Mouse (Mus musculus) urinary bladder, adult 2 months (tissue): Measurements from ENCODE around the gene Klhdc10. TPM values are rescaled to one million over a fixed set of nuclear protein-coding genes. Genes with fewer than 3 reads are reported as not detected.

Experiments
- DNase-seq: peaks from one replicate; pipeline ENCODE4 v3.0.0; 2022; ENCODE audit warnings: low spot score
- polyA plus RNA-seq: library from polyadenylated mRNA; depleted of rRNA; stranded (reverse); fragments of >200 nt; gene quantifications from 2 replicates; pipeline ENCODE4 v1.2.3, GENCODE M21; 2012

The Klhdc10 gene
- polyA plus RNA-seq, 1 experiment, result 23.3 TPM

DNA sequence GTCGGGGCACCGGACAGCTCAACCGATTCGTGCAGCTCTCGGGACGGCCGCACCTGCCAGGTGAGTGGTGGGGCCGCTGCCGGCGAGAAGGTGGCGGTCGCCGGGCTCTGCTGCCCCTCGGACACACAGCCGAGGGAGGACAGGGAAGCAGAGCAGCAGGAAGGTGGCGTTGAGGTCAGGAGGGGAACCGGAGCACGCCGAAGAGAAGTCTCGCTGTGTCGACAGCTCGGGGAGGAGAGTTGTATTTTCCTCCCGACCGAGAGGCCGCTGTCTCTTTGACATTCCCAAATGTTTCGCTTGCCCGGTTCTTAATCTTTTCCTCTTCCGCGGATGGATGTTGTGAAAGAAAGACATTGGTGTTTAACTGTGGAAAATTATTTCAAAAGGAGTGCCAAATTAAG, 423 bp downstream of the Klhdc10 start:
- no peak for DNase-seq

DNA sequence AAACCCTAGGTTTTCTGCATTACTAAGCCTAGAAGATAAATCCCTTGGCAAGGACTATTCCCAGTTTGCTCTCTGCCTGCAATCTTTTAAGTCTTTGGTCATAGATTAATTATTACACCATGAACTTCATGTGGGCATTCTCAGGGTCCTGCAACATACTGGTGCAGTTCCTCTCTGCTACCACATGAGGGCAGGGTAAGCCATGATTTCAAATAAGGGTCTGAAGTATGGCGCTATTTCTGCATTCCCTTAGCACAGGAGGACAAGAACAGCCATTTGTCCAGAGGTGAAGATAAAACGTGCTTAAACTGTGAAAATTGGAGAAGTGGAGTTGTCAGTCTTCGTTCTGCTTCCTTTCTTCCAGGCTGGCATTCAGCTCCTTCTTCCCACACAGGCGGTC, 1.8 kb downstream of the Klhdc10 start:
- DNase-seq, result no peak

DNA sequence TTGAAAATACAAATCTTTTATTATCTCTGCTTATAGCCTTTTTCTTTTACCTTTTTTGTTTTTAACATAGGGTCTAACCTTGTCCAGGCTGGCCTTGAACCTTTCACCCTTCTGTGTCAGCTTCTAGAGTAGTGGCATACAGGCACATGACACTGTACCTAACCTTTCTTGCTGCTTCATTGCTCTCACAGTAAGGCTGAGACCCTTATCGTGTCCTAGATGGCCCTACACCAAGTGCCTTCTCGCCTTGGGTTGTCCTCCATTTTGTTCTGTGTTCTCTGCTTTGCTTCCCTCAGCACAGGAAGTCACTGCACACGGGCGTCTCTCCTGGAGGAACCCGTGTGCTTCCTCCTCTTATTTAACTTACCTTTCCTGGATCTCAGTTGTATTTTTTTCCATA, 3.0 kb downstream of the Klhdc10 start:
- no peak for DNase-seq

DNA sequence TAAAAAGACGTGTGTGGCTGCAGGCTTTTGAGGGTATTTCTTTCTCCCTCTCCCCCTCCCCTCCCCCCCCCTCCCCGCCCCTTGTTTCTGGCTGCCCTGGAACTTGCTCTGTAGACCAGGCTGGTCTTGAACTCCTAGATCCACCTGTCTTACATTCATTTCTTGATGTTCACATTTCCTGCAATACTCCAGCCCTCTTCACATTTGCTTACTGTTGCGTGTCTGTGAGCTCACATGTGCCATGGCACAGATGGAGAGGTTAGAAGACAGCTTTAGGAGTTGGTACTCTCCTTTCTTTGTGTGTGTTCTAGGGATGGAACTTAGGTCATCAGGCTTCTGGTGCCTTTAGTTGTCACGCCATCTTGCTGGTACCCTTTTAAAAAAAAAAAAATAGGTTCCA, 6.6 kb downstream of the Klhdc10 start:
- DNase-seq, result no peak

DNA sequence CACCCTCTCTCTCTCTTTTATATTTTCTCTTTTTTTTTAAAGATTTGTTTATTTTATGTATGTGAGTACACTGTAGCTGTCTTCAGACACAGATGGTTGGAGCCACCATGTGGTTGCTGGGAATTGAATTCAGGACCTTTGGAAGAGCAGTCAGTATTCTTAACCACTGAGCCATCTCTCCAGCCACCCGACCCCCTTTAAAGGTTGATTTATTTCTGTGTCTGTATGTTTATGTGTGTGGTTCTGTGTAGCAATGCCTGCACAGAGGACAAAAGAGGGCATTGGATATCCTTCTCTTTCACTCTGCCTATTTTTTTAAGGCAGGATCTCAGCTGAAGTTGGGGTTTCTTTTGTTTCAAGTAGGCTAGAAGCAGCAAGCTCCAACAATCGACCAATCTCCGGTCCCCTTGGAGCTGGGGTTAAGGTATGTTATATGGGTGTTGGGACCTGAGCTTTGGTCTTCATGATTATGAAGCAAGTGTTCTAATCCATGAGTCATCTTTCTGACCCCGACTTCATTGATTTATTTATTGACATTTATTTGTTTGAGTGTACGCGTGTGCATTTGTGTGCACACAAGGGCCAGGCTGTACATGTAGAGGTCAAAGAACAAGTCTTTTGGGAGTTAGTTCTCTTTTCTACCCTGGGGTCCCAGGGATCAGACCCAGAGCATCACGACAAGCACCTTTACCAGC, 7.9 kb downstream of the Klhdc10 start:
- DNase-seq, result no peak

DNA sequence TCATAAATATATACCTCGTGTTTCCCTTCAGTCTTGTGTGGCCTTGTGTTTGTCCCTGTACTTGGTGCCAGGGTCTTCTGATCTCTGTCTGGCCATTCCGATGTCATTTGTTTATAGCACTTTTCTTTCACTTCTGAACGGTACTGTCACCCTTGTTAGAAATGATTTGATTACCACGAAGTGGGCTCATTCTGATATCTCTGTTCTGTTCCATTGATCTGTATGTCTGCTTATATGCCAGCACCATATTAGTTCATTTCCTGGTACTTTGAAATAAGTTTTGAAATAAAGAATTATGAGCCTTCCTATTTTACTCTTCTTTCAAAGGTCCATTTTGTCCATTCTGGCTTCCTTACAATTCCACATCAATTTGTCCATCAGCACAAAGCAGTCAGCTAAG, 9.6 kb downstream of the Klhdc10 start:
- DNase-seq, result no peak

DNA sequence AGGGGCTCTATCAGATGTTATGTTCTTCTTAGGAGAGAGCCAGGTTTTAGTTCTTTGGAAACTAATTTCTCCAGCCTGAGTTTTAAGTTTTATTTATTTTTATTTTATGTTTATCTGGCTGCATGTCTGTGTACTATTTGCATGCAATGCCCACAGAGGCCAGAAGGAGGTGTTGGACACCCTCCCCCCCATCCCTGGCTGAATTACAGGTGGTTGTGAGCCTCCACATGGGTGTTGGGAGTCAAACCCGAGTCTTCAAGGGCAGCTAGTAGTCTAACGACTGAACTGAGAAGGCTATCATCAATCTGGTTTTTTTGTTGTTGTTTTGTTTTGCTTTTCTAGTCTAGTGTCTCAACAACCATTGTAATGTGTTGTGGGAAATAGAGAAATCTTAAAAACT, 14.5 kb downstream of the Klhdc10 start:
- DNase-seq, result no peak

DNA sequence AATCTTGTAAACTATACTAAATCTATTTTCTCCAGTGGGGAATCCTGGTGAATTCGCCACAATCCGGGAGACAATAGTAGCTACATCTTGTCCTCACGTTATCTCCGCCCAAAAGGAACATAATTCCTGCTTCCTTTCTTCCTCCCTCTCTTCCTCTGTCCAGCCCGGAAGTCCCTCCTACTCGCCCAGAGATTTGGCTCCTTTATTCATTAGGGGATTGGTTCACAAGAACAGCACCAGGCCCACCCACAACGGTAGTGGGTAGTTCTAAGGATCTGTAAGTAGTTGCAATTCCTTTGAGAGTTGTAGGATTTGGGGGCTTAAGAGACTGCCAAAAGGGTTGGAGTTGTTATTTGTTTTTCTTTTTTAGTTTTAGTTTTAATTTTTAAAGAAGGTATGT, 15.1 kb downstream of the Klhdc10 start:
- DNase-seq, result no peak

DNA sequence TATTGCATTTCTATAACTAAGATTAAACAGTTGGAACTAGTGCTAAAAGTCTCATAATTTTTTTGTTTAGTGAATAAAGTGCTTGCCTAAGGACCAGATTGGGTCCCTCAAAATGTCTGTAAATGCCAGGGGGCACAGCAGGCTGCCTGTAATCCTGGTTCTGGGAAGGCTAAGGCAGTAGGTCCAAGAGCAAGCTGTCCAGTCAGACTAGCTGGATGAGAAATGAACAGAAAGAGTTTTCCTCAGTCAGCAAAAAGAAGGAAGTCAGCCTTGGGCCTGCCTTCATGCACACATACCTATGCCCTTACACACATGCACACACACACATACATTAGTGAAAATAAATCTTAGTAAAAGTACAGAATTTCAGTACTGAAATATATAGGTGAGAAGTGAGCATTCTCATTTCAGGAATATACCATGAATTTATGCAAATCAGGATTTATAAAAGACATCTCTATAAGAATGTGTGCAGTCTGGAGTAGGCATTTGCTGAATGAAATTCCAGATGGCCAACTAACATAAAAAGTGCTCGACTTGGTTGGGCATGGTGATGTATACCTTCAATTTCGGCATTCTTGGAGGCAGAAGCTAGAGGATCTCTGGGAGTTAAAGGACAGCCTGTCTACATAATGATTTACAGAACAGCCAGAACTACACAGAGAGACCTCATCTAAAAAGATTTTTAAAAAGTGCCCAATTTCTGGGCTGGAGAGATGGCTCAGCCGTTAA, 31.0 kb downstream of the Klhdc10 start:
- no peak for DNase-seq

DNA sequence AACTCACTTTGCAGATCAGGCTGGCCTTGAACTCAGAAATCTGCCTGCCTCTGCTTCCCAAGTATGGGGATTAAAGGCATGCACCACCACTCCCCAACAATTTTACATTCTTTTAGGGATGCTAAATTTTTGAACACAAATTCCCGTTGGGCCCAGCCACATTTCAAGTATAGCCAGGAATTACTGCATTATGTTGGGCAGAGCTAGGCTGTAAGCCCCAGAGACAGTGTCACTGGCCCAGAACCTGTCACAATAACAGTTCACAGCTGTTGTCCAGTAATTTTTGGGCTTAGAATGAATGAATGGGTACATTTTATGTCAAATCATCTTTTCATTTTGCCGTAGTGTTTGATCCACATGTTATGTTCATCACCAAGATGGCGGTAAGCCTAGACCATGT, 34.8 kb downstream of the Klhdc10 start:
- DNase-seq, result no peak

DNA sequence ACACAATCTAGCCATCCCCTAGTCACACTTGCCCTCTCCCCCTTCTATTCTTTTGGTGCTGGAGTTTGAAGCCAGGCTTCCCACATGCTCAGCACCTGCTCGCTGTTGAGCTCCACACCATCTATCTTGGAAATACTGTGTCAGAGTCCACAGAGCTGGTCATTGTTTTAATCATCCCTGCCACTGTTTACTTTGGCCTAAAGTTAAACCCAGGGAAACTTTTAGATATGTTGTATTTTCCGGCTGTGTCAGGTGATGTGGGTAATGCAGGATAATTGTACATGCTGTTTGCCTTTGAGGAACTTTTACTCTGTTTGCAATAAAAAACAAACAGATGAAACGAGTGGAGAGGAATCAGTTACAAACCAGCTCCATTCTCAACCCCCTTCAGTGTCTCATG, 35.4 kb downstream of the Klhdc10 start:
- DNase-seq, result no peak

DNA sequence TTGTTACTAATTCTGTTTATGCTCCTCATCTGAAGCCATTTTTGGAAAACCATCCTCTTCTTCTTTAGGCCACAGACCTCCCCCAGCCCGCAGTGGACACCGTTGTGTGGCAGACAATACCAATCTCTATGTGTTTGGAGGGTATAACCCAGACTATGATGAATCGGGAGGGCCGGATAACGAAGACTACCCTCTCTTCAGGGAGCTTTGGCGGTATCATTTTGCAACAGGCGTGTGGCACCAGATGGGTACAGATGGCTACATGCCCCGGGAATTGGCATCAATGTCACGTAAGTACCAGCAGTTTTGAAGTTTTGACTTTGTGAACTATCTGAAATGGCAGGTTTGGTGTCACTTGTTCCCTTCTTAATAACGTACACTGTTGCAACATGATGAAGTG, 37.9 kb downstream of the Klhdc10 start:
- DNase-seq, result no peak

DNA sequence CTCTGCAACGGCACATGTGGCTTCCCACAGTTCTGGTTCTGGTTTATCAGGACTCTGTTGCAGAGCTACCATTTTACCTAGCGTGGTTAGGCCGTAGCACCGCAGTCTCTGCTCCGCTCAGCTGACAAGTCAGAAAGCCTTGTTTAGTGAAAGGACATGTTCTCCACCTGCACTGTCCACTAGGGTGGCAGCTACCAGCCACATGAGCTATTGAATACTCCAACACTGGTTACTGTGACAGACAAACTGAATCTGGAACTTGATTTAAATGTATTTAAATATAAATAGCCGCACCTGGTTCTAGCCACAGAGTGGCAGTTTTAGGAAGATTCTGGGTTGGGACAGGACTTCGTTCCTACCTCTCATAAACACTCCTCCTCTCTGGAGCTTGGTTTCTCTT, 55.3 kb downstream of the Klhdc10 start:
- DNase-seq, result no peak

DNA sequence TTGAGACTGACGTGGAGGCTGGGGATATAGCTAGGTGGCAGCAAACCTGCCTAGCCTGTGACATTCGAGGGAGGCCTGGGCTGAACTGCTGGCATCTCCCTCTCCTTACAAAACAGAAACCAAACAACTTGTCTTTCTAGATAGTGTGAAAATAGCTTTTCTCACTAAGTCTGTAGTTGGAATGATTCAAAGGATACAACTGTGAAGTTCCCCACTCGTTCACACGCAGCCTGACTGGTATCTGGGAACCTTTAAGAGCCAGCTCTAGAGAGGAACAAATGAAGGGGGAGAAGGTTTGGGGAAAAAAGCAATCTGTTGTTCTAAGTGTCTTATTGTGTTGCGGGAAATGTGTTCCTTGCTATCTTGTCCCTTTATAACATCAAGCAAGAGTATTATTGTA, 57.0 kb downstream of the Klhdc10 start:
- no peak for DNase-seq

DNA sequence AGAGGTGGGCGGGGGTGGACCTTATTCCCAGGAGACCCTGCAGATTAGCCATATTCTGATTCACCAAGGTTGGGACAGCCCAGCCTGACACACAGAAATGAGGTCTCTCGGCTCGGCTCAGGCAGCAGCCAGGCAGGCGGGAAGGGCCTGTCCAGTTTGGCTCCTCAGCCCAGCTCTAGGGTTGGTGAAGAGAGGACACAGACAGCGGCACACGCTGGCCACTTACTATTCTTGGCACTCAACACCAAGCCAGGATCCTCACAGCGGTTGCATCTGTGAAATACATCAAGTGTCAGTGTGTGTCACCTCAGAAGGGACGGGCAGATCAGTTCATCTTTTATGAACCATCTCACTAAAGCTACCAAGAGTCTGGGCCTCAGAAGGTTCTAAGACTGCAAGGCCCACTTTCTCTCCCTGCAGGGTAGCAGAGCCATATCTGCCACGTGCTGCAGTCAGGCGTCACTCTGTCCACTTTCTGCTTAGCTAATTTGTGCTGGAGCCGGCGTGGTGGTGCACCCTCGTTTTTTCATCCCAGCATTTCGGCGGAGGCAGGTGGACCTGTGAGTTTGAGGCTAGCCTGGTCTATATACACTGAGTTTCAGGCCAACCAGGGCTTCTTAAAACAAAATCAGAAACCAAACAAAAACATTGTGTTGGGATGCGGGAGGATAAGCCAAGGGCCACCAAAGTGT, 57.5 kb downstream of the Klhdc10 start:
- no peak for DNase-seq

DNA sequence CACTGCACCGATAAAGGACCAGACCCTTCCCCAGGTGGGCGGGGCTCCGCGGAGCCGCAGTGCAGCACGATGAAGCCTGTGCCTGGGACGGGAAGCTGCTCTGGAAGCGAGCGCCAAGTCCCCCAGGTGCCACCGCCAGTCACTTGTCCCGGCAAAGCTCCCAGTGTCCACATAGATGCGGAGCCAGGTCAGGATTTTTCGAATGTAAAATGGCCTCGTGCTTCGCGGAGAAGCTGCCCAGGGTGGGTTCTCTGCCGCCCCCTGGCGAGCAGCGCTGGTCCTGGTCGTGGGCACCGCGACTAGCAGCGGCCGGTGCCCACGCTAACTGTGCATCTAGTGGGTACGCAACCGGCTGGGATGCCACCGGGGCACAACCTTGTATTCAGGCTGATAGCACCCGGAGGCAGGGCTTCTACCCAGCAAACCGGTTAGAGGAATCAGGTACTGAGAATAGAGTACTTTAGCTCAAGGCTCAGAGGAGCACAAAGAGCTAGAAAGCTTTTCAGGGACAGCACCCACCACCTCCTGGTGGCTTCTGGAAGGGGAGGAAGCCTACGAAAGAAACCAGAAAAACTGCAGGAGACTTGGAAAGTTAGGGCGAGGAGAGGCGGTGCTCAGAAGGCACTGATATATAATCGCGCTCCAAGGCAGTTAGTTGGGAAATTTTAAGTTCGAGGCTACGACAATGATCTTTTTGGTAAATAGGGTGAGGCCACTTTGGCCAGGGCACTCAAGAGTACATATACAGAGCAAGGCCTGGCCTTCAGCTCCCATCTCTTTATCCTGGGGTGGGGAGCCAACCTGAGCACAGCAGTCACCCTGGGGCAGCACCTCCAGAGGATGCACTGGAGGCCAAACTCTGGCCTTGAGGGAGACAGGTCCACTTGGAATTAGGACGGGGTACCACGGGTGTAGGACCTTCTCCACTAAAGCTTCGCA, 58.4 kb downstream of the Klhdc10 start:
- DNase-seq, result peak; percentile 61

DNA sequence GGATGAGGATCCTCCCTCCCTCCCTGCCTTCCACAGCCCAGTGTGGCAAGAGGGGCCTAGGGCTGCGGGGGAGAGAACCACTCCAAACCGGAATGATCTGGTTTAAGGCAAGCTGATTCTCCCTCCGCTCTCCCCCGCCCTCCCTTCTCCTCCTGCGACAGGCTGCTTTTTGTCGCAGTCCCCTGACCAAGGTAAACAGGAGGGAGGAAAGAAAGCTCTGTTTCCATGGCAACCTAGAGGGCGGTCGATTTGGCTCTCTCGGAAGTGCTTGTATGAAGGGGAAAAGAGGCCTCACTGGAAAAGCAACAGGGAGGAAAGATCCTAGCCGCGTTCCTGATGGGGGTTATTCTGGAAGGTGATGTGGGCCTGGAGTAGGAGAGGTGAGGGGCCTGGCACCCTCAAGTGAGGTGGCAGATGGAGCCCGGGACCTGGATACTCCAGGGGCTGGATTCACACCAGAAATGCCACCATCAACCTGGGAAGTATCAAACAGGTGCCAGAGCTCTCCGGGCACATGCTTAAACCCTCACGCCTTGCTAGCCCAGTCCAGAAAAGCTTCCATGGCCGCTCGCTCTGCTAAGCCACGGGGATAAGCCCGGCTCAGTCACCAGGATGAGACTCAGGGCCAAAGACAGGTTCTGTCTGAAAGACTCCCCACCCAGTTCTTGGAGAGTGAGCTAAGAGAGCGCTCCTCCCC, 59.2 kb downstream of the Klhdc10 start:
- DNase-seq, result no peak

DNA sequence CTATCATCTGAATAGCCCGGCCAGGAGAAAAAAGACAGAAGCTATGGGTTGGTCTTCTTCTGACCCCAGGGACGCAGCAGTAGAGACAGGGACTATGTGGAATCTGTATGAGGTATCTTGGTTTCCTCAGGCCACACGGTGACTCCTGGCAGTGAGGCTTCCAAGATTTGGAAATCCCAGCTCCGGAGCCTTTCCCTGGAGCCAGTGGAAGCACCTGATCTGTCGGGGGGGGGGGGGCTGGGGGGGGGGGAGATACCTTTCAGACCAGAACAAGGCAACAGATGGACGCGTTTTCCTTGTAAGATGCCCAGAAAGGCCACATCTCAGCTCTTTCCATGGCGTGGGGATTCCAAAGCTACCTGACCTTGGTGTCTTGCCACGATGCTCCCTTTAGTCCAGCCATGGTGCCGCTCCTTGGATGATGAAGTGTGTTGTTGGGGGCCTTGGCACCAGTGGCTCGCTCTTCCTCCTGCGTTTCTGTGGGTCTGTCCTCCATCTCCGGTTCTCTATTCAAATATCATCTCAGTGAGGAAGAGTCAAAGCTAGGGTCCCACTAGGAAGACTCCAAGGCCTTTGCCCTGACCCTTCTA, 60.2 kb downstream of the Klhdc10 start:
- no peak for DNase-seq

DNA sequence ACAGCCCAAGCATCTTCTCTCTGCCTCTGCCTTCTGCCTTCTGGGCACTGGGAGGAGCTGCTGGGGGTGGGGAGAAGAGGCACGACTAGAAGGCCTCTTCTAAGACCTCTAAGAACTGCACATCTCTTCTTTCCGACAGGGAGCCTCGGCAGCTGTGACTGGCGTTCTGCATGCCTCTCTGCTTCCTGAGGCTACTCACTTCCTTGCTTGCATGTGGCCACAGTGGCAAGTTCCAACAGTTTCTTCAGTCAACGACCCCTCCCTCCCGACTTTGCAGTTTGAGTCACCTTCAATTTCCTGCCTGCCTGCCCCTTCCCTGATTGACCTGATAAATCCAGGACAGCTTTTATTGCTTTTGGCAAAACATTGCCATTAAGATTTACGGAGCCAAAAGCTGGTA, 61.2 kb downstream of the Klhdc10 start:
- DNase-seq, result no peak

DNA sequence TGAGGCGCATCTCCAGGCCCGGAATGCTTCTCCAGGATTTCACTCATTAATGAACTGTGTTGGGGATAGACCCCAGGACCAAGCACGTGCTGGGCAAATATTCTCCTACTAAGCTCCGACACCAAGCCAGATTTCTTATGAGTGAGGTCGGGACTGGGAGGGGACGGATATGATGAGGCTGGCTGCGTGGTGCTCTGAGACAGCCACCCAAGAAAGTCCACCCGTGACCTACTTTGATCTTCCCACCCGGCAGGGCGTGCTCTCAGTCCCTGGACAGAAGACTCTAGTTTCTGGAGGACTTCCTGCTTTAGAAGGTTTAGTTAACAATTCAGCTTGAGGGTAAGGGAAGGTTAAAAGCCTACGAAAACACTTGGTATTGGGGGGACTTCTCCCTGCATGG, 63.9 kb downstream of the Klhdc10 start:
- no peak for DNase-seq

DNA sequence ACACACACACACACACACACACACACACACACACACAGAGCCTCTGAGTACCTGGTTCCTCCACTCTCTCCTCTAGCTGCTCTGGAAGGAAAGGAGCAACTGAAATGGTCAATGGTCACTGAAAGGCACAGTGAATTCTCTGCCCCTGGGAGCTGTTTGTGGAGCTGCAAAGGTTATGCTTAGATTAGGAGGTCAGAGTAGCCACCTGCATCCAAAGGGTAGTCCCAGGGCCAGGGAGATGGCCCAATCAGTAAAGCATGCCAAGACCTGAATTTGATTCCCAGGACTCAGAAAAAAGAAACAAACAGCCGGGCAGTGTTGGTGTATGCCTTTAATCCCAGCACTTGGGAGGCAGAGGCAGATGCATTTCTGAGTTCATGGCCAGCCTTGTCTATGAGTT, 66.4 kb downstream of the Klhdc10 start:
- DNase-seq, result no peak
